Mouse (Mus musculus): ENCODE measurements around the gene Wdr91. TPM values are rescaled to one million over a fixed set of nuclear protein-coding genes. Genes with fewer than 3 reads are reported as not detected.

The Wdr91 gene
- polyA plus RNA-seq, 3 experiments from 2014 or later: 15.2 to 23.5 (median 19.1) TPM

DNA sequence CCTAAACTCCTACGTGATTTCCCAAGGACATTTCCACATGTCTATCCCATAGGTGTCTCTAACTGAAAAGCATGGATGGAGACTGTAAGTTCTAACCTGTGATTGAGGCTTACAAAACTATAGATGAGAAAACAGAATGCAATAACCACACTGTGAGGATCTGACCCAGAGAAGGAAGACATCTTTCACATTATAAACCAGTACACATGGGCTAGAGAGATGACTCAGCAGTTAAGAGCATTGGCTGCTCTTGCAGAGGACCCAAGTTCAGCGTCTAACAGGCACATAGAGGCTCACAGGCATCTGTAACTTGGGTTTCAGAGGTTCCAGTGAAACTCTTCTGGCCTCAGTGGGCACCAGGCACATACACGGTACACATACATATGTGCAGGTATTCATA, 3.8 kb upstream of the Wdr91 start:
- no peak for ATAC-seq

DNA sequence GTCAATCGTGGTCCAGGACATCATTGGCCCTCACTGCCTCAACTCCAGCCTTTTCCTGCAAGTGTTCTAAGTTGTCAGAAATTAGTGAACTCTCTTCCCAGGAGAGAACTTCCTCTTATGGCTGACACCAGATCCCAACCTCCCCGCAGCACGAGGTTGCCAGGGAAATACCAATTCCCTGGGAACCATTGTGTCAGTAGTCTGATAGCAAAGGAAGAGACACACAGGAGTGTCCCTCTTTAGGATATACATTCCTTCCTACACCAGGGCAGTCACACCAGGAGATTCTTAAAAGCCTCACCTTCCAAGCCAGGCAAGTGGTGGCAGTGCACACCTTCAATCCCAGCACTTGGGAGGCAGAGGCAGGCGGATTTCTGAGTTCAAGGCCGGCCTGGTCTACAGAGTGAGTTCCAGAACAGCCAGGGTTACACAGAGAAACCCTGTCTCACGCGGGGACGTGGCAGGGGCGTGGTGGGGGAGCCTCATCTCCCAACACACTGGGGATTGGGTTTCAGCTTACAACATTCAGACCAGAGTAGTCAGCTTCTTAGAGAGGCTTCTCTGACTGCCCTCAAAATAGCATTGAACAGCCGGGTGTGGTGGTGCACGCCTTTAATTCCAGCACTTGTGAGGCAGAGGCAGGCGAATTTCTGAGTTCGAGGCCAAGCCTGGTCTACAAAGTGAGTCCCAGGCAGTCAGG, 2.8 kb upstream of the Wdr91 start:
- no peak for ATAC-seq

DNA sequence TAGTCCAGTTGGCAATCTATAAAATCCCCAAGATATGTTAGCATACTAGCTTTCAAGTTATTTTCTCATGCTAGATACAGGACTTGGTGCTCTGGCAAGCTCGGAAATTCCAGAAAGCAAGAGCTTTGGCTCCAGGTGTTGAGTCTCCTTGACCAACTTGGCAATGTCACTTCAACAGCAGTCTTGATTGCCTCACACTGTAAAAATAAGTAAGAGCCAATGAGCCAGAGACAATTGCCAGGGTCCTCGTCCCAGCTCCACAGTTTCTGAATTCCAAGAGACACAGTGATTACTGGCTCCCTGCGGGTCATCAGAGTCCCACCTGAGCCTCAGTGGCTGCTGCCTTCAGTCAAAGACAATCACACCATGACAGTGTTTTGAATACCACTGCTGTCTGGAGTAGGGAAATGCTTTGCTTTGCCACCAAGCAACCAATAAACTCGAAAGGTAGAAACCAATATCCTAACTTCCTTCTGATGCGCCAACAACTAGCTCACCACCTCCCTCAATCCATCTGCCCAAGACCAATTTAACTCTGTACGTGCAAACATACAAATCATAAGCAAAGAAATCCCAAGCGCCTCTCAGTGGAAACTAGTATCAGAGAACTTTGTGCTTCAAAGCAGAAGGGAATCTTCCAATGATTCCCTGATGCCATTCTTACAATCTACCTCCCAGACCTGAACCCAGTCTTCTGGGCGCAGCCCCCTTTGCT, 888 bp downstream of the Wdr91 start:
- no peak for ATAC-seq

DNA sequence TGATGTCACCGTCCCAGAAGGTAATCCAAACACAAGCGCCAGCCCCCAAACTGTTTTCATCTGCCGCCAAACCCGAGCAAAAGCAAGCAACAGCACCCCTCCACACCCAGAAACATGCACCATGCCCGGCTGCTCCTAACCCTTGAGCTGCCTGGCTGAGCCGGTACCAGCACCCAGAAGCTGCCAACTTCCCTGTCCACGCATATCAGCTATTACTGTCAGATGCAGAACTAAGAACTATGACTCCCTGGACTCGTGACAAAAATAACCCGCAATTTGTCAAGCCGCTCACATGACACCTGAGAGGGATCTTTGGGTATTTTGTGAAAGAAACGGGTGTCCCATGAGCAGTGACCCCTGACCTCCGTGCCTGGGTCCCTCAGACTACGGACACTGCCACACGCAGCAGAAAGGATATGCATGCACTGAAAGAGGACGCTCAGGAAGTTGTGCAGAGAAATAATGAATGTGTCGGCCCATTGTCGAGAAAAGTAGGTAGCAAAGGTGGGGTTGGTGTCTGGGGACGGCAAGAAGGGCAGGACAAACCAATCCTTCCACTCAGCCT, 2.9 kb downstream of the Wdr91 start:
- no peak for ATAC-seq

DNA sequence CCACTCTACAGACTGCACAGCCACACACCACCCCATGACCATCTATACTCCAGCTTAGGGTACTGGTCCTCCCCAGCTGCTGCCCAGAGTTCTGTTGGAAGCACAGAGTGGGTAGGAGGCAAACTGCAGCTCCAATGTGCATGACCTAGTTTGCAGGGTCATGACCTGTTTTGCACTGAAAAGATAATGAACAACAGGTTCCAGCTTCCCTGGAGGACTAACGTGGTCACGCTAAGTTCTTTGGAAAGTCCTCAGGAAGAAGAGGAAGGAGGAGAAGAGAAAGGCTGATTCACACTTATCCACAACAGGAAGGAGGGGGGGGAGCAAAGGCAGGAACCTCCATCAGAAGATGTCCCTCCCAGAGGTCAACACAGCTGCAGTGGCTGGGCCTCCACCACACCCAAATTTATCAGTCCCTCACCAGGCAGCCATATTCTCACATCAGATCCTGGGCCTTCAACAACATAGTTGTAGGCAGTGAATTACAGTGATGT, 3.5 kb downstream of the Wdr91 start:
- ATAC-seq: no peak

DNA sequence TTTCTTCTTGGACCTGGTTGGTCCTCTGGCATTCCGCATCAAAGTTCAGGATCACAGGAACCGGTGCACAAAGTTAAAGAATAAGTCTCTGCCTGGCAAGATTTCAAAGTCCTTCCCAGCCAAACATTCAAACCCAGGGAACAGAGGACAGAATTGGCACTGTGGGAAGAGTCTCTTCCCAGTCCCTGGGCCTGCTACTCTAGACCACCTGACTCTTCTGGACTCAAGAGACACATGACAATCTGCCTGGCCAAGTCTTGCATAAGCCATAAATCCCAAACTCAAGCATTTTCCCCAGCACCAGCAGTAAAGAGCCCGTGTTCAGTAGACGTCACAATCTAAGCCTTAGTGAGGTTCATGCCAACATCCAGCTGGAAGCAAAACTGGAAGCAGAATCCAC, 4.0 kb downstream of the Wdr91 start:
- ATAC-seq: no peak

DNA sequence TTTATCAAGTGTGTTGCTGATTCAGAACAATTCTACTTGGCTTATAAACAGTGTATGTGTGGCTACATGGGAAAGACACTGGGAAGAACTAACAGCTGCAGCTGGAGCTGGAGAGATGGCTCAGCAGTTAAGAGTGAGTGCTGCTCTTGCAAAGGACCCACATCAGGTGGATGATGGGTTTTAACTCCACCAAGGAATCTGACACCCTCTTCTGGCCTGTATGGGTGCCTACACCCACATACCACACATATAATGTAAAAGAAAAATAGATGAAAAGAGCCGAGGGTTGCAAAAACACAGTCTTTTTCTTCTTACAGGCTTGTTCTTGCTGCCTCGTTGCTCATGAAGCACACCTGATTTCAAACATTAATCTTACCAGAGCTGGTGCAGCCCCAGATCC, 4.6 kb downstream of the Wdr91 start:
- ATAC-seq: no peak

DNA sequence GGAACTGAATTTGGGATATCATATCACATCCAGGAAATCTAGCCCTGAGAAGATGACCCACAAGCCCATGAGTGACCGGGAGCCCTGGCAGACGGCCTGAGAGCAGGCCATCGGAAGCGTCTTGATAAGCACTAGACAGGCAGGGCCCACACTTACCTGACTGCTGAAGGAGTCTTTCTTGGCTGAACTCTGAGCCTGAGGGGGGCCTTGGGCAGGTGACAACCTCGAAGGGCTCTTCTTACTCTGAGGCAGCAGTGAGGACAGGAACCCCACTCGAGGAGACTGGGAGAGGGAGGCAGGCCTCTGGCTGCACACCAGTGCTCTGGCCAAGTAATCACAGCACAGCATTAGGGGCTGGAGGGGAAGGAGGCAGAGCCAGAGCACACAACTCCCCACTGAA, 6.3 kb downstream of the Wdr91 start:
- no peak for ATAC-seq

DNA sequence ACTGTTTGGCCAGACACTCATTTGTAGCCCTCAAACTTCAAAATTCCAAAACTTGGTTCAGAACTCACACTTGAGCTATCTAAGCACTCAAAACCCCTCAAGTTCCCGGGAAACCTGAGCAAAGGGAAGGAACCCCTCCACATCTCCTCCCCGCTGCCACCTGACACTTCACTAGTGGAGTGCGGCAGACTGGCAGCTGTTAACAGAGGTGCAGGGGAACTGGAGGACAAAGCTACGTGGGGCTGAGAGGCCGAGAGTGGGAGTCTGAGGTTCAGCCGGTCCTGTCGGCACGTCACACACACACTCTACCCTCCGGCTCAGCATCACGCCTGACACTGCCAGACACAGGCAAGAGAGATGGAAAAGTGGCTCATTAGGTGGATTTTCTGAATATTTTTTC, 6.8 kb downstream of the Wdr91 start:
- ATAC-seq: no peak

DNA sequence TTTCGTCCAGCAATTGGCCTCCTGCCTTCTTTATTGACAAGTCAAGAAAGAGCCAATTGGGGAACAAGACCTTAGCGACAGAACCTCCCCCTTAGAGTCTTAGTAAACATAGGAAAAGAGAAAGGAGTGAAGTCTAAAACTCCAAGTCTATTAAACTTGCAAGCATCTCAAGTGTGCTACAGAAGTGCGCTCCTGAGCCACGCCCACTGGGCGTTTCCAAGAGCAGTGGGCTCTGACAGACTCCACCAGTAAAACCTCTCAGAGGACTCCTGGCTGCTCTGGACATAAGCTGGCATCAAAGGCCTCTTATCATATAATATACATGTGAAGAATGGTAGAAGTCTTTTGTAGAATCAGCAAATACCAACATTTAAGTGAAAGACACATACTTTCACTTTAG, 7.2 kb downstream of the Wdr91 start:
- no peak for ATAC-seq

DNA sequence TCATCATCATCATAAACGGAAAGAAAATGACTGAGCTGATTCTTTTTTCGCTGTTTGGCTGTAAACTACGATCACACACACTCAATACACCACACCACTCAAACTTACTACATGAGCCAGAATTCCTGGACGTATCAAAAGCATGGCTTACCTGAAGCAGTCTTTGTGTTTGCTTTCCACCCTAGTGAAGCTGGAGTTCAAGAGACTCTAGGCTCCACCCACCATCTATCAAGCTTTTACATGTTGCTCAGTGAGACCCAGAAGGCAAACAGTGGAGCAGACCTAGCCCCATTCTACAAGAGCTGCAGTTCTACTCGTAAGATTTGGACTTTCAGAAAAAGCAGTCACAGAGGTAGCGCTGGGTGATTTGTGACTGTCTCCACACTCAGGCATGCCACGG, 8.1 kb downstream of the Wdr91 start:
- ATAC-seq: no peak

DNA sequence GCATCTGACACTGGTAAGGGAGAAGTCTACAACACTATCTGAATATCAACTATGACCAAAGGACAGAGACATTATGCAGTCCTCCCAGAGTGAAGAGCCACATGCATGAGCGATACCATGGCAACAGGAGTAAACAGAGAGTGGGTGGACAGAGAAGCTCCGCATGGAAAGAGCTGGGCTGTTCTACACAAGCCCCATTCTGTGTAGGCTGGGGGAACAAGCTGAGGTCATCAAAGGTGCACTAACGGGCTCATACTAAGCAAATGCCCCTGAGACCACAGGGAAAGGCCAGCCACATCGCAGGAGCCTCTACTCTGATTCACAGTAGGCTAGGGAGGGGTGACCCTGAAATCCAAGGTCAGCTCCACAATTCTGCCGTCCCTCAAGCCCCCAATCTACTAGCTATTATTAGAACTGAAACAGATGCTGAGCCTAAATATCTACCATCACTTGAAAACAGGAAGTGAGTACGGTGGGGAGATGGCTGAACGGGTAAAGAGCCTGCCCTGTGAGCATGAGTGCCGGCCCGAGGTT, 8.7 kb downstream of the Wdr91 start:
- peak; percentile 72 for ATAC-seq

DNA sequence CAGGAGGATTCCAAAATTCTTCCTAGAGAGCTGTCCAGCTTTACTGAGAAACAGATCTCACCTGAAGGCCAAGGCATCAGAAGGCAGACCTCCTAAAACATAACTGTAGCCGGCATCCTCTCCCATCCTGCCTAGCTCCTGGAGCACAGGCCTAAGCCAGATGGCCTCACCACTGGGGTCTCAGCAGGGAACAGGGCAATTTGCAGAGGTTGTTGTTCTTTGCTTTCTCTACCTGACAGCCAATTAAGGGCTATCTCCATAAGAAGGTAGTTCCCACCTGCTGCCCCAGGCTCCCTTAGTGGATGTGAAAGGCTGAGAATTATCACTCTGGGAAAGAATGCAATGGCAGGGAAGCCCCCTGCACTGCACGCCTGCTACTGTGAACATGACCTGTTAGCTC, 9.7 kb downstream of the Wdr91 start:
- no peak for ATAC-seq

DNA sequence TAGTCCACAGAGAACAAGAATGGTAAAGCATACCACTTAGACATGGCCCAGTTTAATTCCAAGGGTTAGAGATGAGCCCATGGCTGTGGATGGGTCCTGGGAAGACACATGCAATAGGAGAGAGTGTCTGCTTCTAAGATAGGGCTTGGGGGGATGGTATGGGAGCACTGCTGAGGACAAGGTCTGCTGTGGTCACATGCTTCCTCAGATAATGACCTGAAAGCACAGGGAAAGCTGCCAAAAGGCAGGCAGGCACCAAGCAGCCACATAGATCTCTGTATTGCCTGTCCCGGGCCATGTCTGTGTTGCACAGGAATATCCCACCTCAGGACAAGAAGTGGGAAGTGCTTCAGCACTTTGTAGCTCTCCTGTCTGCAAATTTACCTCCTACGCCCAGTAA, 11.5 kb downstream of the Wdr91 start:
- ATAC-seq: no peak

DNA sequence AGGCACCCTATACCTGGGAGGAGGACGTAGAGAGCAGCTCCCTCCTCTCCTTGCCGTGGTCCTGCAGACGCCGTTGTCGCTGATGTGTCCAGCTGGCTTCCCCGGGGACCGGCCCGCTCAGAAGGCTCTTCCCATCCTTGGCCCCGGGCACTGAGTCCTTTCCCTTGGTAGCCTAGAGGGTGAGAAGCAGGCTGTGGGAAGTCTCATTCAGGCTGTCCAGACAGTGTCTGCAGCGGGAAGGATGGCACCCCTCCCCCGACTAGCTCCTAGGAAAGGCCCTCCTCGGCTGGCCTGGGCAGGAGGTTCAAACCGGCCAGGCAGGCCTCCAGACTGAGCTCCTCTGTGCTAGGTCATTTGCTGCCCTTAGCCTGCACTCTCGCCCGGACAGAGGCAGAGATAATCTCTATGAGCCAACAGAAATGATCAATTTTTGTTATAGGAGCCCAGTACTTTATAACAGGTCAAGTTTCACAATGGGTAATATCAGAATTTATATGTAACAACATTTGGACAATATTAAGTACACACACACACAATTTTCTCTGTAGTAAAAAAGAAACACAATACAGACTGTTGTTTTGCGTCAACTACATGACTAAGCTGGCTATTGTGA, 14.4 kb downstream of the Wdr91 start:
- no peak for ATAC-seq

DNA sequence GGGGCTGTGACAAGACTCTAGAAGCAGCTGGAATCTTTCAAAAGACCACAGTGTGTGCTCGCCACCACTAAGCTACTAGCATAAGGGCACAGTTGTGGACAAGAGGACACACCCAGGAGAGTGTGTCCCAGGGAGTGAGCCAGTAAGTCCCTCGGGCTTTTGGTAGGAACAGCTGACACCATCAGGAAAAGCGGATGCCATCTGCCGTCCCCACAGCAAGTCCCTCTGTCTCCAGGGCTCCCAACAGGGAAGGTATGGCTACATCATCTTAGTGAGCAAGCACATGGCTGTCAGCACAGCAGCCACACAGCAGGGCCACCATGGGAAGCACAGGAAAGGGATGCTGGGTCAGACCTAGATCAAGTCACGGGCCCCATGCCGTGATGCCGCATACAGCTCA, 15.1 kb downstream of the Wdr91 start:
- ATAC-seq: no peak

DNA sequence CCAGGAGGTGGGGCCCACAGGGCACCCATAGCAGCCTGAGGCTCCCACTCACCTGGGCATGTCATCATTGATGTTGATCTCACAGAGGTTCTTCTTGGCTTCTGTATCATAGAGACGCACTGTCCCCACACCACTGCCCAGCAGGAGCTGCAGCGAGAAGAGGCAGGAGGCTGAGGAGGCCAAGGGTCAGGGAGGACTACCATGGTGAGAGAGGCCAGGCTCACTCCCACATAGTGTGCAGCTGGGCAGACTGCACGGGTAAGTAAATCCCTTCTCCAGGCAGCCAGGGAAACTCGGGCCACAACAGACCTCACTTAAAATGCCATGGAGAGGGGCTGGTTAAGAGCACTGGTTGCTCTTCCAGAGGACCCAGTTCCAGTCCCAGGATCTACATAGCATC, 21.5 kb downstream of the Wdr91 start:
- no peak for ATAC-seq

DNA sequence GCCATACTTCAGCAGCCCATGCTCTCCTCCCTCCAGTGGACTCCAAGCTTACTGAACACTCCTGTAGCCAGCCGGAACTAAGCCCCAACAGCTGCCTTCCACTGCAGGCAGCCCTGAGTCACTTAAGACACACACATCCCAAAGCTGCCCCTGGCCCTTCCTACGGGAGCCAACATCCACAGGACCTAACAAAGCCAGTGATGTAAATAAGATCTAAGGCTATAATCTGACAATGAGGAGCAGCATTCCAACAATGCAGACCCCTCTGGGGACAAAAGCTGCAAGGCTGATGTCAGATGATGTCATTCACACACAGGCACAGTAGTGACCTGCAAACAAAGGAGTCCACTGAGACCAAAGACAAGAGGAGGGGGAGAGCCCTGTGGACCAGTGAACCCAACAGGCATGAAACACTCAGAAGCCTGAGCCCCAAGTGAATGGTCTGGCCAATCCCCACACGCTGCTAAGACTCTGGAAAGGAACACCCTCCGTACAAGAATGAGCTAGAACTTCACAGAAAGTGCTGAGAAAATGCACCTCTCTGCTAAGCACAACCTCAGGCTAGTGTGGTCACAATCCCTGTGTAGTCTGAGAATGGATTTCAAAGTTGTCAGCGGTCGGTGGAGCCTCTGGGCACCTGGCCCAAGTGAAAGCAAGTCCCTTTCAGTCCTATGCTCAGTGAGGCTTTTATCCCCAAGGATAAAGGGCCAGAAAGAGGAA, 23.4 kb downstream of the Wdr91 start:
- ATAC-seq: no peak

DNA sequence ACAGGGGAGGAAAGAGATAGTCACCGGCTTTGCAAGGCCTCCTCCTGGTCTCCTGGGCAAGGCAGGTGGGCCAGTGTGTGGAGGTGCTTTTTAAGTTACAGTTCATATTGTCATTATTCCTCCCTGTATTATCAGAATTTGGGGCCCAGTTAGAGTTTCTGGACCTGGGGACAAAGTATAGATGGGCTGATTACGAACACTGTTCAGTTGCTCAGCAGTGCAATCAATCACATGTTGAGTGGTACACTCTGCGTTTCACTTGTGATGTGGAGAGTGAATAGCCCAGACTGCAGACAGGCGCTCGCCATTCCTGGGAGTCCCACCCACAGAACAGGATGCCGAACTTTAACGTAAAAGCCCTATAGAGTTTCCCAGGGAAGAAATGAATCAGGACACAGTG, 26.0 kb downstream of the Wdr91 start:
- no peak for ATAC-seq

DNA sequence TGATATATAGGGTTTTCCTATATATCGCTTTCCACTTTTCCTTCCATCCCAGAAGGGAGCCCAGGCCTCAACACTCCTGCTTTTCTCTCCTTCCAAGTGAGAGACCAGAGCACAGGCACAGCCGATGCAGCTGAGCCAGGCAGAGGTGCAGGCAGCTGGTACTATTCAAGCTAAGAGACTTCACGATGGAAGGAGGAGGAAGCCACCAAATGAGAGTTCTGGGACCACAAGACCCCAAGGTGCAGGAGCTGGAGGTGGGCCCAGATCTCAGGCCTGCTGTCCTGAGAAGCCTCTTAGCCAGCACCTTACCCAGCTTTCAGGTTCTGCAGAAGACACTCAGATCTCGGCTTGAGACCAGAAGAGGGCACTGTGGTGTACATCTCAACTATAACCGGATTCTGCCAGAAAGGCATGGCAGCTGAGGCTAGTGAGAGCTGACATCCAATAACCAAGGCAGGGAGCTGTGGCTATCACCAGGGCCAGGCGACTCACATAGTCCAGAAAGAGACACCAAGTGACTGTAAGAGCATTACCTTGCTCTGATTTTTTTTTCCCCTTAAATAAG, 30.7 kb downstream of the Wdr91 start:
- ATAC-seq: no peak

DNA sequence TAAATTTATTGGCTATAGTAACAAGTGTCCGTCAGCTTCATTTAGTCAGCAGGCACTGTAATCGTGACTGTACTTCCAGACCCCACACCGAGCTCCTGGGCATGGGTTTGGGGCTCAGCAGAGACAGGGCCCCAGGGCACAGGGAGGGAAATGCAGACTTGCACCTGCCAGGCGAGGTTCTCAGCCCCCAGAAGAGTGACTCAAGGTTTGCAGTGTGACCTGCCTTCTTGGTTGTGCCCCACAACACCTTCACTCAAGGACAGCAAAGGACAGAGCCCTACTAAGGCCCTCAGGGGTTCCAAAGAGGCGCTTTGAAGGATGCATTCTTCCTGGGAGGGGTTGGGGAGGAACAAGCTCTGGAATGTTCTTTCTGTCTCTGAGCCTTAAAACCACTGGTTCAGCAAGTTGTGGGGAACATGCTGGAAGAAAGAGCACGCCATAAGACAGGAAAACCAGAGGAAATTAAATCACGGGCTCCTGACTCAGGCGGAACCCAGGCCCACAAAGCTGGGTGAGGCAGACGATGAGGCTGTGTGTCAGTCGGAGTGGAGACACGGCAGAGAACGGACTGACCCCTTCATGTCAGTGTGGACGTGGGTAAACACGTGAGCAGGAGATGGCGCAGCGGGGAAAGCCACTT, 31.5 kb downstream of the Wdr91 start:
- no peak for ATAC-seq

All from inflammation-experienced regulatory T-cells, adult 6 months (primary cell).